Mouse (Mus musculus) testis, adult 2 months (tissue): ENCODE results near the gene Cib1.

Experiments used
- CTCF ChIP-seq: fragments of 200-500 bp; IDR thresholded peaks from 2 replicates; pipeline ENCODE4 v1.5.1; 2012; ENCODE audit warnings: low read depth, mild to moderate bottlenecking, inconsistent platforms, low read length, moderate library complexity; ENCODE audit not compliant: control insufficient read depth, insufficient read depth, insufficient replicate concordance
- POLR2A ChIP-seq: fragments of 200-500 bp; IDR thresholded peaks from 2 replicates; pipeline ENCODE4 v1.6.1; 2012; ENCODE audit warnings: low read depth, mild to moderate bottlenecking, inconsistent platforms, low read length, moderate library complexity; ENCODE audit not compliant: control insufficient read depth

DNA sequence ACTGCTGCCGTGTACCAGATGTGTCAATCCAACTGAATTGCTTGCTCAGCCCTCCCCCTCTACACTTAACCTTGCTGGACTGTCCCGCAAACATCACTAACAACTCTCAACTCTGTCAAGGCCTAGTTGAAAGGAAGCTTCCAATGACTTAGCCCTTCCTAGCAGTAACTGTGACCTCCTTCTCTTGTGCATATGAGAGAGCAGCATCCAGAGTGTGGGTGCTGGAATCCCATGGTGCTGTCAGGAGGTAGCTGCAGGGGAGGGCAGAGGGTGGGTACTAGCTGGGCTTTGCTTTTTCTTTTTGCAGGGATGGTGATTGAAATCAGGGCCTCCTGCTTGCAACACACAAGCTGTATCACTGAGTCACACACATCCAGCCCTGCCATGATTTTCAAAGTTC lies 40.8 kb upstream of the Cib1 start:
- TF ChIP-seq POLR2A (no peak), CTCF (no peak)
